In the genomic region with DNA sequence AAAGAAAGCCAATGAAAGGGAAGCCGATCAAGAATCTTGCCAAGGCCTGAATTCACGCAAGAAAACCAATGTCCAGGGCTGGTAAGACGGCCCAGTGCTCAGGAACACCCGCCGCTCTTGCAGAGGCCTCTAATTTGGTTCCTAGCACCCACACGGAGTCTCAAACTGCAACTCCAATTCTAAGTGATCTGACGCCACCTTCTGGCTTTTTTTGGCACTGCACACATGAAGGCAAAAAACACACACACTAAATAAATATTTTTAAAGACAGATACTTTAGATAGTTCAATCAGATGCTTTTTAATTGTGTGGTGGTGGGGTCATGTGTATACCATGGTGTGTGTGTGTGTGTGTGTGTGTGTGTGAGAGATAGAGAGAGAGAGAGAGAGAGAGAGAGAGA, we compare ENCODE assay signal across 13 mouse cellular contexts.
"Had no signal": no experiment of that assay in that cellular context is flagged by ENCODE, and none has a peak within 500 bp of the region (broad histone marks: within the 10 kb centered on the region; RNA-seq: fewer than 3 reads in every experiment).

No protein-coding gene starts in this region.

- H3K36me3 ChIP-seq: intestine, embryonic 15.5 days; kidney, embryonic 15.5 days; limb, embryonic 10.5 days; midbrain, embryonic 13.5 days; neural tube, embryonic 12.5 days had no signal

- H3K4me3 ChIP-seq: intestine, embryonic 15.5 days; kidney, embryonic 15.5 days; limb, embryonic 10.5 days; midbrain, embryonic 13.5 days; neural tube, embryonic 12.5 days had no signal

- H3K9ac ChIP-seq: intestine, embryonic 15.5 days; kidney, embryonic 15.5 days; midbrain, embryonic 13.5 days; neural tube, embryonic 12.5 days had no signal

- H3K27ac ChIP-seq: intestine, embryonic 15.5 days; kidney, embryonic 15.5 days; limb, embryonic 10.5 days; midbrain, embryonic 13.5 days; neural tube, embryonic 12.5 days; stomach, postnatal 0 days had no signal

- H3K4me2 ChIP-seq: intestine, embryonic 15.5 days; kidney, embryonic 15.5 days; liver, embryonic 11.5 days; midbrain, embryonic 13.5 days; neural tube, embryonic 12.5 days had no signal

- H3K27me3 ChIP-seq: intestine, embryonic 15.5 days; midbrain, embryonic 13.5 days; neural tube, embryonic 12.5 days had no signal

- ATAC-seq: intestine, embryonic 15.5 days; midbrain, embryonic 13.5 days had no signal

- H3K9me3 ChIP-seq: intestine, embryonic 15.5 days; kidney, embryonic 15.5 days; limb, embryonic 10.5 days; midbrain, embryonic 13.5 days had no signal

- H3K4me1 ChIP-seq: intestine, embryonic 15.5 days; kidney, embryonic 15.5 days; limb, embryonic 10.5 days; midbrain, embryonic 13.5 days; neural tube, embryonic 12.5 days had no signal

- DNase-seq: kidney, adult 18-20 months; kidney, postnatal 14 days; lung, postnatal 36 days; right cerebral cortex, postnatal 25 days; thymus, adult 2 months; thymus, postnatal 25 days had no signal
